Mouse (Mus musculus): ENCODE data around the gene Dtx1.

GRCm38 (mm10) chr5:120717136-120717535, 5.4 kb upstream of the Dtx1 start:
- TF ChIP-seq POLR2A (IDR thresholded peaks at IDR 0.05; ENCODE audit: low read depth, low read length): no peak
- no peak for TF ChIP-seq CTCF (IDR thresholded peaks at IDR 0.05; ENCODE audit: extremely low read depth, insufficient read depth, insufficient read length, insufficient replicate concordance)
